Mouse (Mus musculus) MEL (cell line): ENCODE data around the gene B3gat1. TPM values are rescaled to one million over a fixed set of nuclear protein-coding genes. Genes with fewer than 3 reads are reported as not detected.

Experiments
- DNase-seq: peaks from one replicate; pipeline ENCODE4 v3.0.0; 2011; ENCODE audit warnings: low read depth, low spot score
- H3K27ac ChIP-seq: 2 replicates; pipeline ENCODE4 v1.5.1; 2012; ENCODE audit warnings: low read depth, mild to moderate bottlenecking, control low read depth, low read length, moderate library complexity; ENCODE audit not compliant: control insufficient read depth
- H3K27me3 ChIP-seq, 2 experiments: fragments of 150-350 bp in 1 of 2; sonication (generic) in 1 of 2; 2 replicates each; pipeline ENCODE4 v1.6.1; 2012; ENCODE audit warnings: low read length in 2 of 2, mild to moderate bottlenecking in 2 of 2, improper control_type of control experiment in 1 of 2, moderate library complexity in 1 of 2; ENCODE audit not compliant: insufficient read depth in 2 of 2, control insufficient read depth in 1 of 2
- H3K36me3 ChIP-seq, 2 experiments: 2 replicates each; pipeline ENCODE4 v1.6.1; 2012 to 2014; ENCODE audit warnings: low read length in 2 of 2, improper control_type of control experiment in 1 of 2, inconsistent platforms in 1 of 2, mild to moderate bottlenecking in 1 of 2; ENCODE audit not compliant: insufficient read depth in 2 of 2, control insufficient read depth in 1 of 2
- H3K4me1 ChIP-seq, 2 experiments: fragments of 150-350 bp in 1 of 2; sonication (generic) in 1 of 2; 2 replicates each; pipeline ENCODE4 v1.6.1; 2012; ENCODE audit warnings: low read length in 2 of 2, improper control_type of control experiment in 1 of 2, mild to moderate bottlenecking in 1 of 2; ENCODE audit not compliant: insufficient read depth in 2 of 2, control insufficient read depth in 1 of 2
- H3K4me3 ChIP-seq, 2 experiments: fragments of 150-350 bp in 1 of 2; sonication (generic) in 1 of 2; 2 replicates each; pipeline ENCODE4 v1.5.1; 2012; ENCODE audit warnings: low read depth in 2 of 2, low read length in 2 of 2, mild to moderate bottlenecking in 2 of 2, moderate library complexity in 2 of 2, control low read depth in 1 of 2, improper control_type of control experiment in 1 of 2; ENCODE audit not compliant: control insufficient read depth in 1 of 2, insufficient read depth in 1 of 2
- H3K79me2 ChIP-seq: 2 replicates; pipeline ENCODE4 v1.6.1; 2012; ENCODE audit warnings: mild to moderate bottlenecking, low read length, moderate library complexity; ENCODE audit not compliant: control insufficient read depth, poor library complexity, insufficient read depth
- H3K9ac ChIP-seq: 2 replicates; pipeline ENCODE4 v1.6.1; 2012; ENCODE audit warnings: low read depth, mild to moderate bottlenecking, control low read depth, low read length, moderate library complexity; ENCODE audit not compliant: control insufficient read depth, poor library complexity, severe bottlenecking
- H3K9me3 ChIP-seq: fragments of 150-350 bp; sonication (generic); replicated peaks from 2 replicates; pipeline ENCODE4 v1.6.1; 2012; ENCODE audit warnings: mild to moderate bottlenecking, low read length, improper control_type of control experiment, moderate library complexity; ENCODE audit not compliant: insufficient read depth
- BHLHE40 ChIP-seq: IDR thresholded peaks from 2 replicates; pipeline ENCODE4 v1.6.1; 2012; ENCODE audit warnings: low read depth, mild to moderate bottlenecking, inconsistent platforms, low read length, improper control_type of control experiment, borderline replicate concordance
- CHD2 ChIP-seq: IDR thresholded peaks from 2 replicates; pipeline ENCODE4 v1.6.1; 2011; ENCODE audit warnings: low read length, improper control_type of control experiment
- CTCF ChIP-seq, 3 experiments: IDR thresholded peaks in 2 of 3; conservative IDR thresholded peaks in 1 of 3; 2 replicates each; pipeline ENCODE4 v1.5.1; 2011 to 2012; ENCODE audit warnings: low read length in 3 of 3, low read depth in 2 of 3, mild to moderate bottlenecking in 2 of 3, improper control_type of control experiment in 1 of 3, inconsistent platforms in 1 of 3, mixed read lengths in 1 of 3, moderate library complexity in 1 of 3; ENCODE audit not compliant: control insufficient read depth in 1 of 3, insufficient read depth in 1 of 3, poor library complexity in 1 of 3, severe bottlenecking in 1 of 3
- E2F4 ChIP-seq: IDR thresholded peaks from 2 replicates; pipeline ENCODE4 v1.6.1; 2011; ENCODE audit warnings: low read depth, low read length, improper control_type of control experiment, borderline replicate concordance
- ETS1 ChIP-seq: IDR thresholded peaks from 2 replicates; pipeline ENCODE4 v1.6.1; 2012; ENCODE audit warnings: low read depth, mild to moderate bottlenecking, inconsistent platforms, low read length, improper control_type of control experiment, moderate library complexity
- GABPA ChIP-seq: IDR thresholded peaks from 2 replicates; pipeline ENCODE4 v1.6.1; 2012; ENCODE audit warnings: low read depth, mild to moderate bottlenecking, inconsistent platforms, low read length, improper control_type of control experiment, moderate library complexity
- HCFC1 ChIP-seq: IDR thresholded peaks from 2 replicates; pipeline ENCODE4 v1.6.1; 2012; ENCODE audit warnings: low read depth, mild to moderate bottlenecking, inconsistent platforms, low read length, improper control_type of control experiment, moderate library complexity
- KAT2A ChIP-seq: conservative IDR thresholded peaks from 2 replicates; pipeline ENCODE4 v1.6.1; 2012; ENCODE audit warnings: low read depth, low read length, improper control_type of control experiment, inconsistent platforms
- MAFK ChIP-seq: IDR thresholded peaks from 2 replicates; pipeline ENCODE4 v1.6.1; 2011; ENCODE audit warnings: low read depth, mild to moderate bottlenecking, low read length, improper control_type of control experiment, borderline replicate concordance
- MAX ChIP-seq: IDR thresholded peaks from 2 replicates; pipeline ENCODE4 v1.6.1; 2011; ENCODE audit warnings: low read length, improper control_type of control experiment
- MEF2A ChIP-seq: IDR thresholded peaks from 2 replicates; pipeline ENCODE4 v1.6.1; 2014; ENCODE audit warnings: low read depth, mild to moderate bottlenecking, inconsistent platforms, low read length, improper control_type of control experiment; ENCODE audit not compliant: poor library complexity, insufficient replicate concordance, severe bottlenecking; ENCODE audit errors: extremely low read depth
- MXI1 ChIP-seq: IDR thresholded peaks from 2 replicates; pipeline ENCODE4 v1.6.1; 2011; ENCODE audit warnings: mild to moderate bottlenecking, low read depth, low read length, improper control_type of control experiment
- MYC ChIP-seq: IDR thresholded peaks from 2 replicates; pipeline ENCODE4 v1.6.1; 2011; ENCODE audit warnings: low read depth, mild to moderate bottlenecking, low read length, improper control_type of control experiment, moderate library complexity
- NELFE ChIP-seq: IDR thresholded peaks from 2 replicates; pipeline ENCODE4 v1.6.1; 2011; ENCODE audit warnings: low read depth, low read length, improper control_type of control experiment
- POLR2A ChIP-seq, 2 experiments: IDR thresholded peaks; 2 replicates each; pipeline ENCODE4 v1.6.1; 2011 to 2012; ENCODE audit warnings: low read length in 2 of 2, mild to moderate bottlenecking in 2 of 2, control low read depth in 1 of 2, improper control_type of control experiment in 1 of 2, low read depth in 1 of 2, moderate library complexity in 1 of 2; ENCODE audit not compliant: control insufficient read depth in 1 of 2, insufficient read depth in 1 of 2, poor library complexity in 1 of 2
- RAD21 ChIP-seq: IDR thresholded peaks from 2 replicates; pipeline ENCODE4 v1.6.1; 2011; ENCODE audit warnings: mild to moderate bottlenecking, low read depth, low read length, improper control_type of control experiment
- RCOR1 ChIP-seq: IDR thresholded peaks from 2 replicates; pipeline ENCODE4 v1.6.1; 2012; ENCODE audit warnings: low read depth, mild to moderate bottlenecking, inconsistent platforms, low read length, improper control_type of control experiment
- SIN3A ChIP-seq: IDR thresholded peaks from 2 replicates; pipeline ENCODE4 v1.6.1; 2012; ENCODE audit warnings: low read length, improper control_type of control experiment, inconsistent platforms
- SMC3 ChIP-seq: IDR thresholded peaks from 2 replicates; pipeline ENCODE4 v1.6.1; 2011; ENCODE audit warnings: low read depth, low read length, improper control_type of control experiment
- TAL1 ChIP-seq: IDR thresholded peaks from 2 replicates; pipeline ENCODE4 v1.6.1; 2012; ENCODE audit warnings: mild to moderate bottlenecking, inconsistent platforms, low read length, moderate library complexity, mixed read lengths
- TBP ChIP-seq: IDR thresholded peaks from 2 replicates; pipeline ENCODE4 v1.8.0; 2011; ENCODE audit warnings: low read depth, low read length, improper control_type of control experiment
- TCF12 ChIP-seq: IDR thresholded peaks from 2 replicates; pipeline ENCODE4 v1.6.1; 2014; ENCODE audit warnings: low read depth, mild to moderate bottlenecking, inconsistent platforms, low read length, improper control_type of control experiment, moderate library complexity
- USF2 ChIP-seq, 2 experiments: IDR thresholded peaks; 2 replicates each; pipeline ENCODE4 v1.6.1; 2011 to 2012; ENCODE audit warnings: improper control_type of control experiment in 2 of 2, low read length in 2 of 2, borderline replicate concordance in 1 of 2, inconsistent platforms in 1 of 2, low read depth in 1 of 2, mild to moderate bottlenecking in 1 of 2; ENCODE audit not compliant: insufficient read depth in 1 of 2
- ZC3H11A ChIP-seq: IDR thresholded peaks from 2 replicates; pipeline ENCODE4 v1.6.1; 2012; ENCODE audit warnings: low read depth, mild to moderate bottlenecking, inconsistent platforms, low read length, improper control_type of control experiment
- ZMIZ1 ChIP-seq: IDR thresholded peaks from 2 replicates; pipeline ENCODE4 v1.6.1; 2012; ENCODE audit warnings: low read depth, mild to moderate bottlenecking, inconsistent platforms, low read length, improper control_type of control experiment, moderate library complexity
- ZNF384 ChIP-seq: IDR thresholded peaks from 2 replicates; pipeline ENCODE4 v1.6.1; 2012; ENCODE audit warnings: low read depth, mild to moderate bottlenecking, inconsistent platforms, low read length, improper control_type of control experiment
- polyA plus RNA-seq, 2 experiments: library from polyadenylated mRNA; stranded (reverse) in 1 of 2; unstranded in 1 of 2; fragments of >175 nt in 1 of 2; fragments of >200 nt in 1 of 2; gene quantifications; 2 replicates each; pipeline versions ENCODE4 v1.2.1 to v1.2.4; 2012; ENCODE audit warnings: low replicate concordance in 2 of 2, low read depth in 1 of 2; ENCODE audit not compliant: insufficient read length in 2 of 2, insufficient read depth in 1 of 2, missing spikeins in 1 of 2
- total RNA-seq: library from RNA; depleted of rRNA; stranded (reverse); fragments of 300-350 nt; gene quantifications from 2 replicates; pipeline ENCODE4 v1.2.3, GENCODE M21; 2012

Gene B3gat1
- total and polyA plus RNA-seq, 3 experiments: not detected

DNA sequence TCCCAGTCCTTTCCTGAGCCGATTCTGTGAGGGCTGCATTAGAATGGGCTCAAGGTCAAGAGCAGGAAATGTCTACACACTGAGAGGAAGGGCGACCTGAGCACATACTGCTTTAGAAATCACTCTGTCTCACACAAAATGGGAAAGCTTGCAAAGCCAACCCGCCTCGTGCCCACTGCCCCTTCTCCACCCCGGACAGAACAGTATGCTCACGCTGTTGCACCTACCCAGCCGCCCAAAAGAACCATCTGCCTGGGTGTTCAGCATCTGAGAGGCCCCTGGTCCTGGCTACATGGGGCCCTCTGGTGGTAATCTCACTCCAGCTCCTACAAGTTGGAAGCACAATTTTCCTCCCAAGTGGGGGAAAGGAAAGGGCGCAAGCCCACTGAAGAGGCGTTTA lies 26.6 kb downstream of the B3gat1 start:
- H3K27me3 ChIP-seq: no peaks in the 10 kb centered on the region
- H3K27ac ChIP-seq: no peak overlapping the region
- H3K9ac ChIP-seq: no peak overlapping the region
- no peaks in the 10 kb centered on the region for H3K36me3 ChIP-seq
- no peak overlapping the region for H3K4me3 ChIP-seq
- no peaks in the 10 kb centered on the region for H3K79me2 ChIP-seq
- no peaks in the 10 kb centered on the region for H3K4me1 ChIP-seq
- DNase-seq: no peak
- TF ChIP-seq ZNF384 (no peak), MAX (no peak), TCF12 (no peak), BHLHE40 (no peak), RCOR1 (no peak), HCFC1 (no peak), SMC3 (no peak), ETS1 (no peak), ZMIZ1 (no peak), MEF2A (no peak), NELFE (no peak), KAT2A (no peak), ZC3H11A (no peak), MYC (no peak), RAD21 (no peak), CHD2 (no peak)
- H3K9me3 ChIP-seq: no peaks in the 10 kb centered on the region

DNA sequence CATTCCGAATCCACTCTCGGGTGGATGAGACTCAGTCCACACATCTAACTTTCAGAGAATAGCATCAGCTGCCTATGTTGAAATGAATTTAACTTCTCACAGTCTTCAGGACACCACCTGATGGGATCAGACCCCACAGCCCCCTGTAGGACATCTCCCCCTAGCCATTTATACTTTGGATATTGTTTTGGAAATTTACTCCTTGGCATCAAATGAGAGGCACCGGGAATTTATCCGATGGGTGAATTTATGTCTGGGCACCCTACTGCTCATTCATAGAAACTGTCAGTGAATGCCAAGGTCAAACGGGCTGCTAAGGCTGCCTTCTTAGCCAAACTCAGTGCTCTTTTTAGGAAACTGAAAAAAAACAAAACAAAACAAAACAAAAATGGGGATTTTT lies 27.0 kb downstream of the B3gat1 start:
- no peaks in the 10 kb centered on the region for H3K36me3 ChIP-seq
- H3K9ac ChIP-seq: no peak overlapping the region
- H3K4me3 ChIP-seq: no peak overlapping the region
- TF ChIP-seq SIN3A (no peak), MEF2A (no peak), BHLHE40 (no peak), HCFC1 (no peak), POLR2A (IDR thresholded peaks at IDR 0.05; ENCODE audit: control insufficient read depth in 1 of 2, insufficient read depth in 1 of 2, low read depth in 1 of 2, low read length in 2 of 2, poor library complexity in 1 of 2) (no peak), USF2 (IDR thresholded peaks at IDR 0.05; ENCODE audit: borderline replicate concordance in 1 of 2, insufficient read depth in 1 of 2, low read depth in 1 of 2, low read length in 2 of 2) (no peak), GABPA (no peak), MAFK (no peak), CTCF (IDR thresholded peaks at IDR 0.05 in 2 of 3, conservative IDR thresholded peaks at IDR 0.05 in 1 of 3; ENCODE audit: control insufficient read depth in 1 of 3, insufficient read depth in 1 of 3, low read depth in 2 of 3, low read length in 3 of 3, poor library complexity in 1 of 3, severe bottlenecking in 1 of 3) (no peak), MXI1 (no peak), TBP (no peak), KAT2A (no peak), E2F4 (no peak), TAL1 (no peak), SMC3 (no peak)
- no peaks in the 10 kb centered on the region for H3K27me3 ChIP-seq
- no peaks in the 10 kb centered on the region for H3K9me3 ChIP-seq
- no peak overlapping the region for H3K27ac ChIP-seq
- H3K79me2 ChIP-seq: no peaks in the 10 kb centered on the region
- DNase-seq: no peak
- no peaks in the 10 kb centered on the region for H3K4me1 ChIP-seq
